Mouse (Mus musculus): ENCODE results near the gene Tmprss3.

- no peak for TF ChIP-seq CTCF (IDR thresholded peaks at IDR 0.05; ENCODE audit: low read depth)
- TF ChIP-seq EP300 (IDR thresholded peaks at IDR 0.05; ENCODE audit: low read depth): no peak
Measured at GRCm38 (mm10) chr17:31129452-31129851, 69.3 kb downstream of the Tmprss3 start, which contains the start of gene Tff3.
